Mouse (Mus musculus) erythroblast, embryonic 14.5 days (primary cell): ENCODE measurements around the gene Fam49a. TPM values are rescaled to one million over a fixed set of nuclear protein-coding genes. Genes with fewer than 3 reads are reported as not detected.

ENCODE experiments used
- H3K27me3 ChIP-seq: 2 replicates; pipeline ENCODE4 v1.6.1; 2012; ENCODE audit warnings: inconsistent platforms; ENCODE audit not compliant: control insufficient read depth
- H3K36me3 ChIP-seq: 2 replicates; pipeline ENCODE4 v1.6.1; 2012; ENCODE audit warnings: mild to moderate bottlenecking, inconsistent platforms; ENCODE audit not compliant: control insufficient read depth
- H3K4me1 ChIP-seq: 2 replicates; pipeline ENCODE4 v1.6.1; 2012; ENCODE audit warnings: inconsistent platforms; ENCODE audit not compliant: control insufficient read depth
- H3K4me3 ChIP-seq: replicated peaks from 2 replicates; pipeline ENCODE3; 2012; ENCODE audit warnings: moderate library complexity, mild to moderate bottlenecking, inconsistent platforms
- H3K9me3 ChIP-seq: 2 replicates; pipeline ENCODE4 v1.6.1; 2012; ENCODE audit warnings: low read length, inconsistent platforms, mixed read lengths; ENCODE audit not compliant: control insufficient read depth
- GATA1 ChIP-seq: IDR thresholded peaks from 2 replicates; pipeline ENCODE4 v1.6.1; 2012; ENCODE audit warnings: low read length, inconsistent platforms, mixed read lengths
- TAL1 ChIP-seq: IDR thresholded peaks from 3 replicates; pipeline ENCODE4 v1.6.1; 2012; ENCODE audit warnings: low read length, inconsistent platforms, mixed read lengths
- polyA plus RNA-seq: library from polyadenylated mRNA; stranded (reverse); fragments of >175 nt; gene quantifications from 2 replicates; pipeline ENCODE4 v1.2.3, GENCODE M21; 2012

Fam49a gene
- polyA plus RNA-seq, 1 experiment: under 0.01 TPM

- H3K27me3 ChIP-seq: no peaks in the 10 kb centered on the region
- no peak overlapping the region for H3K4me3 ChIP-seq
- H3K36me3 ChIP-seq: no peaks in the 10 kb centered on the region
- H3K9me3 ChIP-seq: no peaks in the 10 kb centered on the region
- TF ChIP-seq TAL1 (no peak), GATA1 (no peak)
- H3K4me1 ChIP-seq: no peaks in the 10 kb centered on the region
Measured at GRCm38 (mm10) chr12:12356946-12357345, 95.0 kb downstream of the Fam49a start.

DNA sequence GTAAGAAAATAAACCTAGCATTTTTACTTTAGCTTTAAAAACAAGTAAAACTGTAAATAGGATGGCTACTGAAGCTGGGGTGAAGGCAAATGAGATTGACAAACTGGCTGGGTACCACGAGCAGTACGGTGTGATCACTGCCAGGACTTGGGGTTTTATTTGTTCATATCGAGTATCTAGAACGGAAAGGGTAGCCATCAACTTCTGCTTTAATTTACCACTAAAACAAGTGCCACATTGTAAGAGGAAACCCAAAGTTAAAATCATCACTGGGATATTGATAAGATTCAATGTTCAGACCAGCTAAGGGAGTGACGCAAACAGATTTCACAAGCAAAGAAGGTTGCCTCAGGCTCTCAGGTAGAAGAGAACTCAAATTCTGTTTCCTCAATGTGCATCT is 98.0 kb downstream of the Fam49a start:
- Histone ChIP-seq H3K9me3 (no peaks in the 10 kb centered on the region), H3K36me3 (no peaks in the 10 kb centered on the region), H3K27me3 (no peaks in the 10 kb centered on the region), H3K4me3 (no peak overlapping the region), H3K4me1 (no peaks in the 10 kb centered on the region)
- TF ChIP-seq GATA1 (no peak), TAL1 (no peak)

DNA sequence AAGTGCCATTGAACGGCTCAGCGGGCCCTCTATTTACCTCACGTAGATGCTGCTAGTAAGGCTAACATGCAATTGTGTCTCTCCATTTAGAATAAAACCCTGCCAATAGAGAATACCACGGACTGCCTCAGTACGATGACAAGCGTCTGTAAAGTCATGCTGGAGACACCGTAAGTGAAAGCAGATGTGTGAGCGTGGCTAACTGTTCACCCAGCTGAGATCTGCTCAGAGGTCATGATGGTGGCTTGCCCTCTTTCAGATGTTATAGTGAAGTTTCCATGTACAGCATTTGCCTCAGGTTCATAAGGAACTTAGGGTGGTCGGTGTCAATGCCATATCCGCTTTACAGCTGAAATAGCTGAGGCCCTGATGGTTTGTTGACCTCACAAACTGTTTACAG is 100.4 kb downstream of the Fam49a start:
- Histone ChIP-seq H3K27me3 (no peaks in the 10 kb centered on the region), H3K4me1 (no peaks in the 10 kb centered on the region), H3K36me3 (no peaks in the 10 kb centered on the region), H3K4me3 (no peak overlapping the region), H3K9me3 (no peaks in the 10 kb centered on the region)
- TF ChIP-seq GATA1 (no peak), TAL1 (no peak)

- H3K4me3 ChIP-seq: no peak overlapping the region
- H3K4me1 ChIP-seq: no peaks in the 10 kb centered on the region
- no peaks in the 10 kb centered on the region for H3K36me3 ChIP-seq
- no peaks in the 10 kb centered on the region for H3K9me3 ChIP-seq
- no peaks in the 10 kb centered on the region for H3K27me3 ChIP-seq
- no peak for TF ChIP-seq GATA1
- TF ChIP-seq TAL1: no peak
Measured at GRCm38 (mm10) chr12:12364201-12364600, 102.3 kb downstream of the Fam49a start.

GRCm38 (mm10) chr12:12367423-12367822 is 105.5 kb downstream of the Fam49a start:
- H3K9me3 ChIP-seq: no peaks in the 10 kb centered on the region
- H3K4me3 ChIP-seq: no peak overlapping the region
- H3K4me1 ChIP-seq: no peaks in the 10 kb centered on the region
- no peak for TF ChIP-seq GATA1
- TF ChIP-seq TAL1: no peak
- no peaks in the 10 kb centered on the region for H3K36me3 ChIP-seq
- H3K27me3 ChIP-seq: no peaks in the 10 kb centered on the region

GRCm38 (mm10) chr12:12373111-12373862 is 111.3 kb downstream of the Fam49a start:
- Histone ChIP-seq H3K27me3 (no peaks in the 10 kb centered on the region), H3K9me3 (no peaks in the 10 kb centered on the region), H3K4me3 (no peak overlapping the region), H3K4me1 (no peaks in the 10 kb centered on the region), H3K36me3 (no peaks in the 10 kb centered on the region)
- TF ChIP-seq GATA1 (no peak), TAL1 (no peak)

- no peaks in the 10 kb centered on the region for H3K9me3 ChIP-seq
- H3K36me3 ChIP-seq: no peaks in the 10 kb centered on the region
- H3K27me3 ChIP-seq: no peaks in the 10 kb centered on the region
- no peak for TF ChIP-seq TAL1
- TF ChIP-seq GATA1: no peak
- no peak overlapping the region for H3K4me3 ChIP-seq
- no peaks in the 10 kb centered on the region for H3K4me1 ChIP-seq
Measured at GRCm38 (mm10) chr12:12379056-12379455, 117.1 kb downstream of the Fam49a start.

DNA sequence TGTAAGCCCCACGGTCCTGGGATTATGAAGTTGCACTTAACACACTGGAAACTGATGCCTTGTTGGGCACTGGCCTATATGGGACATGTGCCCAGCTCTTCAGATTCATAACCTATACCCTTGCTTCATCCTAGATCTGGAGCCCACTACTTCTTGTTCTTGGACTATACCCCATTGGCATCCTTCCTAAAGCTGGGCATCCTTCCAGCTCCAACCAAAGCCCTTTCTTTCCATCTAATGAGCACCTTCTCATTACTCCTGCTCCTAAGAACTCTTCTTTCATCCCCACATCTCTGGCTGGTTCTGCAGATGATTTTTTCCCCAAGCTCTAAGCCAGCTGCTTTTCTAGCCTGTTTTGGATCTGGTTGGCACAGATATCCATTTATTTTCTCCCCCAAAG is 127.3 kb downstream of the Fam49a start:
- H3K9me3 ChIP-seq: no peaks in the 10 kb centered on the region
- no peaks in the 10 kb centered on the region for H3K27me3 ChIP-seq
- H3K4me1 ChIP-seq: no peaks in the 10 kb centered on the region
- TF ChIP-seq GATA1 (no peak), TAL1 (no peak)
- no peaks in the 10 kb centered on the region for H3K36me3 ChIP-seq
- H3K4me3 ChIP-seq: no peak overlapping the region

DNA sequence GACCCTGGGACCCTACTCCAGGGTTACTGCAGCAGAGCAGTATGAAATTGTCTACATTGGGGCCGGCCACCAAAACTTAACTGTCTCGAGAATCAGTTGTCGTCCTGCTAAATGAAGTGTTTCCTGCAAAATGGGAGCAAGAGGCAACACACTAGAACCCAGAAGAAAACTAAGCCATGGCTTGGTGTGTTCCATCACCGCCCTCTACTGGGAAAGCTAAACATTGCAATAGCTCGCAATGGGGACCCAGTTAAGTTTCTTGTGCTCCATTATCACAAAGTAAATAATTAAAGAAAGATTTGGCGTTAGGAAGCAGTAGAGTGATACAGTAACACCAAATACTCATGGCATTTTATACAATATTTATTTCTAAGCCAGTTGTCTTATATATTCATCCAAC is 134.3 kb downstream of the Fam49a start:
- no peak for TF ChIP-seq TAL1
- no peak for TF ChIP-seq GATA1
- Histone ChIP-seq H3K4me3 (no peak overlapping the region), H3K4me1 (no peaks in the 10 kb centered on the region), H3K36me3 (no peaks in the 10 kb centered on the region), H3K27me3 (no peaks in the 10 kb centered on the region), H3K9me3 (no peaks in the 10 kb centered on the region)

GRCm38 (mm10) chr12:12401051-12401465 is 139.1 kb downstream of the Fam49a start:
- no peak for TF ChIP-seq TAL1
- TF ChIP-seq GATA1: no peak
- H3K27me3 ChIP-seq: no peaks in the 10 kb centered on the region
- H3K4me1 ChIP-seq: no peaks in the 10 kb centered on the region
- H3K9me3 ChIP-seq: no peaks in the 10 kb centered on the region
- no peak overlapping the region for H3K4me3 ChIP-seq
- no peaks in the 10 kb centered on the region for H3K36me3 ChIP-seq
